Mouse (Mus musculus) activated CD4-positive, CD25-positive, alpha-beta regulatory T cell, adult 9 weeks (primary cell): ENCODE data around the gene Ankrd54. TPM values are rescaled to one million over a fixed set of nuclear protein-coding genes. Genes with fewer than 3 reads are reported as not detected.

Experiments used
- polyA plus RNA-seq: library from polyadenylated mRNA; unstranded; fragments of 100-300 nt; shearing (Covaris generic); gene quantifications from one replicate; pipeline ENCODE4 v1.2.1, GENCODE M21; 2017

The Ankrd54 gene
- 8.9 TPM for polyA plus RNA-seq

GRCm38 (mm10) chr15:79062376-79063159 lies at the start of gene Ankrd54:
Gene Ankrd54 (minus strand): TSS chr15:79062893.

GRCm38 (mm10) chr15:79108421-79109320 lies 46.0 kb upstream of the Ankrd54 start, which contains the start of gene Micall1:
Gene Micall1 (plus strand): TSS chr15:79108898.

GRCm38 (mm10) chr15:79074913-79075532 lies 12.3 kb upstream of the Ankrd54 start, which contains the start of gene Eif3l:
Gene Eif3l (plus strand): TSS chr15:79075179.

GRCm38 (mm10) chr15:79041585-79041984 lies 21.1 kb downstream of the Ankrd54 start, which contains the start of gene Galr3:
Gene Galr3 (plus strand): TSS chr15:79041885.

GRCm38 (mm10) chr15:79028237-79028738 lies 34.4 kb downstream of the Ankrd54 start, which contains the start of gene H1f0:
Gene H1f0 (plus strand): TSS chr15:79028450.

Other genes starting within 250 kb of the Ankrd54 start
- 0.11 TPM for gene Cdc42ep1, start 220.3 kb downstream of the Ankrd54 start, polyA plus RNA-seq
- not detected for gene Lgals2, start 207.4 kb downstream of the Ankrd54 start, polyA plus RNA-seq
- 56.7 TPM for gene Gga1, start 185.7 kb downstream of the Ankrd54 start, polyA plus RNA-seq
- gene Gm49510, start 163.2 kb downstream of the Ankrd54 start, polyA plus RNA-seq, result 0.60 TPM
- gene Sh3bp1, start 163.1 kb downstream of the Ankrd54 start, polyA plus RNA-seq, result 221 TPM
- 1.4 TPM for gene Pdxp, start 149.0 kb downstream of the Ankrd54 start, polyA plus RNA-seq
- 729 TPM for gene Lgals1, start 136.2 kb downstream of the Ankrd54 start, polyA plus RNA-seq
- 61.5 TPM for gene Nol12, start 128.0 kb downstream of the Ankrd54 start, polyA plus RNA-seq
- 85.6 TPM for gene Triobp, start 115.2 kb downstream of the Ankrd54 start, polyA plus RNA-seq
- gene H1f0, start 34.4 kb downstream of the Ankrd54 start, polyA plus RNA-seq, result 54.6 TPM
- gene Galr3, start 21.0 kb downstream of the Ankrd54 start, polyA plus RNA-seq, result not detected
- gene Eif3l, start 12.3 kb upstream of the Ankrd54 start, polyA plus RNA-seq, result 185 TPM
- 24.9 TPM for gene Micall1, start 46.0 kb upstream of the Ankrd54 start, polyA plus RNA-seq
- 170 TPM for gene Polr2f, start 78.1 kb upstream of the Ankrd54 start, polyA plus RNA-seq
- gene 1700088E04Rik, start 78.4 kb upstream of the Ankrd54 start, polyA plus RNA-seq, result 2.3 TPM
- not detected for gene Sox10, start 102.3 kb upstream of the Ankrd54 start, polyA plus RNA-seq
- 44.4 TPM for gene Pick1, start 166.3 kb upstream of the Ankrd54 start, polyA plus RNA-seq
- not detected for gene Gm49486, start 166.5 kb upstream of the Ankrd54 start, polyA plus RNA-seq
- gene Slc16a8, start 191.9 kb upstream of the Ankrd54 start, polyA plus RNA-seq, result not detected
- not detected for gene Baiap2l2, start 222.6 kb upstream of the Ankrd54 start, polyA plus RNA-seq